ENCODE assay signal across 9 mouse cellular contexts in genomic region chr16:32644801-32645170, GRCm38 (mm10). TPM values are rescaled to one million over a fixed set of nuclear protein-coding genes. Genes with fewer than 3 reads are reported as not detected.
DNase-seq lines count a peak whose midpoint lies in the region; ATAC-seq and TF ChIP-seq lines count a peak whose summit lies in the region.
"Had no signal": no experiment of that assay in that cellular context is flagged by ENCODE, and none has a peak within 500 bp of the region (broad histone marks: within the 10 kb centered on the region; RNA-seq: fewer than 3 reads in every experiment).

No protein-coding gene starts in this region.

- H3K4me3 ChIP-seq in heart, adult 2 months, result peak overlapping the region; percentile 73
- peak overlapping the region; percentile 41 to 71 (median 68) for H3K4me3 ChIP-seq in CH12.LX (replicated peaks in 1 of 3; ENCODE audit: low read depth in 2 of 3, low read length in 2 of 3, poor library complexity in 1 of 3)
- H3K4me3 ChIP-seq in forebrain, embryonic 10.5 days, result peak overlapping the region; percentile 96
- H3K4me3 ChIP-seq in liver, embryonic 11.5 days (ENCODE audit: low read depth, low read length), result peak overlapping the region; percentile 93

- peak overlapping the region; percentile 59 for H3K27ac ChIP-seq in heart, adult 2 months
- no peak overlapping the region for H3K27ac ChIP-seq in CH12.LX (ENCODE audit: insufficient read depth, low read depth)
- H3K27ac ChIP-seq in forebrain, embryonic 10.5 days, result peak overlapping the region; percentile 95
- H3K27ac ChIP-seq in liver, embryonic 11.5 days (ENCODE audit: low read depth, low read length), result peak overlapping the region; percentile 83

- DNase-seq in heart, adult 2 months, result no peak
- DNase-seq in heart, postnatal 4 days, result no peak
- no peak for DNase-seq in CH12.LX (ENCODE audit: extremely low read depth)
- DNase-seq in forebrain, embryonic 10.5 days (ENCODE audit: extremely low spot score, low spot score), result no peak
- DNase-seq in liver, embryonic 11.5 days (ENCODE audit: low spot score), result no peak
- DNase-seq in embryo, embryonic 9.5 days (ENCODE audit: extremely low spot score), result no peak
- DNase-seq in layer of hippocampus, postnatal 25 days (ENCODE audit: extremely low spot score in 1 of 2, low spot score in 1 of 2), result no peak

- peaks cover 10% of the 10 kb centered on the region for H3K4me1 ChIP-seq in heart, adult 2 months (ENCODE audit: control insufficient read depth, insufficient read depth, low read length)
- H3K4me1 ChIP-seq in CH12.LX (ENCODE audit: control insufficient read depth in 1 of 2, insufficient read depth in 2 of 2), result peaks cover 15 to 55% of the 10 kb centered on the region in 2 experiments
- peaks cover 41% of the 10 kb centered on the region for H3K4me1 ChIP-seq in forebrain, embryonic 10.5 days
- peaks cover 24% of the 10 kb centered on the region for H3K4me1 ChIP-seq in liver, embryonic 11.5 days (replicated peaks; ENCODE audit: control insufficient read depth, insufficient read depth, low read length)

- ATAC-seq in liver, embryonic 11.5 days (replicated peaks; ENCODE audit: low FRiP score), result no peak
- no peak for ATAC-seq in megakaryocyte progenitor cell, adult 5-6 weeks (replicated peaks; ENCODE audit: poor library complexity)

- TF ChIP-seq CTCF in heart, adult 2 months (IDR thresholded peaks at IDR 0.05), result no peak
- no peak for TF ChIP-seq CTCF in CH12.LX (conservative IDR thresholded peaks at IDR 0.05 in 1 of 2, IDR thresholded peaks at IDR 0.05 in 1 of 2; ENCODE audit: low read depth in 2 of 2, low read length in 2 of 2)

- H3K79me2 ChIP-seq in heart, adult 2 months (replicated peaks; ENCODE audit: control insufficient read depth, insufficient read depth, low read length), result no peaks in the 10 kb centered on the region
- peaks cover 7% of the 10 kb centered on the region; the same call in 1 of the 2 replicates for H3K79me2 ChIP-seq in CH12.LX (replicated peaks; ENCODE audit: control insufficient read depth, extremely low read depth, insufficient read depth, poor library complexity, severe bottlenecking)

- dilution Hi-C loops in CH12.LX (cut with MboI; ENCODE audit: extremely low pct_ligation_motif_present, extremely low pct_unique_long_range_greater_than_20kb, low sequenced_read_pairs), result no loop called here

- in situ Hi-C loops in CH12.LX (cut with MboI; ENCODE audit: low pct_ligation_motif_present, low pct_unique_long_range_greater_than_20kb, low sequenced_read_pairs), result no loop called here

- no peaks in the 10 kb centered on the region for H3K9me3 ChIP-seq in CH12.LX (replicated peaks; ENCODE audit: low read length)
- H3K9me3 ChIP-seq in forebrain, embryonic 10.5 days, result no peaks in the 10 kb centered on the region
- no peaks in the 10 kb centered on the region for H3K9me3 ChIP-seq in liver, embryonic 11.5 days (ENCODE audit: control insufficient read depth, low read length)

- no peaks in the 10 kb centered on the region for H3K36me3 ChIP-seq in heart, adult 2 months (ENCODE audit: control insufficient read depth, insufficient read depth, low read length)
- peaks cover 0 to 13% of the 10 kb centered on the region in 2 experiments for H3K36me3 ChIP-seq in CH12.LX (replicated peaks in 1 of 2; ENCODE audit: control insufficient read depth in 1 of 2, insufficient read depth in 1 of 2, low read length in 1 of 2)
- H3K36me3 ChIP-seq in forebrain, embryonic 10.5 days (replicated peaks), result no peaks in the 10 kb centered on the region
- H3K36me3 ChIP-seq in liver, embryonic 11.5 days (ENCODE audit: control insufficient read depth, insufficient read depth, low read length), result no peaks in the 10 kb centered on the region

- intact Hi-C loops in heart, adult 2 months (cut with DNase I), result loop anchor here (2.0 kb wide), 1 partner anchor 14 kb away; no protein-coding TSS in a partner anchor

- TF ChIP-seq POLR2A in heart, adult 2 months (IDR thresholded peaks at IDR 0.05; ENCODE audit: insufficient read depth, low read depth, low read length), result no peak
- TF ChIP-seq POLR2A in CH12.LX (IDR thresholded peaks at IDR 0.05; ENCODE audit: low read depth, low read length), result no peak

- H3K4me2 ChIP-seq in CH12.LX (ENCODE audit: insufficient read depth, low read depth, poor library complexity, severe bottlenecking), result peak overlapping the region; percentile 86
- H3K4me2 ChIP-seq in liver, embryonic 11.5 days, result peak overlapping the region; percentile 82

- 18% methylated on average over 12 of the region's 12 CpGs for WGBS in heart, adult 2 months
- WGBS in forebrain, embryonic 10.5 days, result 14% methylated on average over 12 of the region's 12 CpGs
- WGBS in liver, embryonic 11.5 days, result 13% methylated on average over 12 of the region's 12 CpGs

- no peak for TF ChIP-seq RAD21 in CH12.LX (IDR thresholded peaks at IDR 0.05; ENCODE audit: low read depth, low read length)

- no peaks in the 10 kb centered on the region for H3K27me3 ChIP-seq in heart, adult 2 months (ENCODE audit: control insufficient read depth, insufficient read depth, low read length)
- H3K27me3 ChIP-seq in CH12.LX (replicated peaks), result no peaks in the 10 kb centered on the region
- H3K27me3 ChIP-seq in forebrain, embryonic 10.5 days (ENCODE audit: poor library complexity, severe bottlenecking), result no peaks in the 10 kb centered on the region
- no peaks in the 10 kb centered on the region for H3K27me3 ChIP-seq in liver, embryonic 11.5 days (replicated peaks; ENCODE audit: control insufficient read depth, insufficient read depth, low read length)
- H3K27me3 ChIP-seq: Patski had no signal

- no peak for TF ChIP-seq EP300 in heart, adult 2 months (IDR thresholded peaks at IDR 0.05; ENCODE audit: insufficient read depth, low read depth, low read length)
- no peak for TF ChIP-seq EP300 in CH12.LX (IDR thresholded peaks at IDR 0.05; ENCODE audit: low read length)

- H3K9ac ChIP-seq in heart, adult 2 months (ENCODE audit: low read depth, low read length), result peak overlapping the region; percentile 83; the same call in 1 of the 2 replicates
- peak overlapping the region; percentile 87; the same call in 1 of the 2 replicates for H3K9ac ChIP-seq in CH12.LX (ENCODE audit: insufficient read depth, low read depth)
- H3K9ac ChIP-seq in liver, embryonic 11.5 days (ENCODE audit: low read depth, low read length), result peak overlapping the region; percentile 86

TF ChIP-seq in CH12.LX, 34 proteins besides CTCF, POLR2A, EP300 and RAD21:
- no peak for TF ChIP-seq USF1 (IDR thresholded peaks at IDR 0.05; ENCODE audit: low read depth, low read length)
- no peak for TF ChIP-seq RCOR1 (conservative IDR thresholded peaks at IDR 0.05; ENCODE audit: low read depth, low read length)
- no peak for TF ChIP-seq HCFC1 (IDR thresholded peaks at IDR 0.05; ENCODE audit: low read depth, low read length)
- TF ChIP-seq MXI1 (IDR thresholded peaks at IDR 0.05; ENCODE audit: low read depth, low read length), result peak; percentile 16; the same call in 1 of the 2 replicates
- TF ChIP-seq ZMIZ1 (IDR thresholded peaks at IDR 0.05; ENCODE audit: low read depth, low read length), result no peak
- no peak for TF ChIP-seq JUN (IDR thresholded peaks at IDR 0.05; ENCODE audit: insufficient read depth, low read depth, low read length)
- no peak for TF ChIP-seq USF2 (conservative IDR thresholded peaks at IDR 0.05; ENCODE audit: low read depth, low read length)

RNA-seq across cellular contexts. Expression of gene Tnk2, which starts 1.1 kb away (rescaled TPM):
- 10 to 100 TPM; 17.8 to 19.6 TPM for total RNA-seq in heart, adult 2 months (2021)
- polyA plus RNA-seq in heart, adult 2 months (2012; rRNA removed), result 32.2 and 37.0 TPM in 2 replicates
- 10 to 100 TPM; 38.4 to 49.9 TPM for total RNA-seq in heart, postnatal 4 days (2021)
- total RNA-seq in CH12.LX (2012; rRNA removed) (31.9 and 35.9 TPM in 2 replicates), CH12.LX (2014; rRNA removed) (14.7 and 18.8 TPM in 2 replicates)
- 62.2 and 67.7 TPM in 2 replicates for polyA plus RNA-seq in CH12.LX (2012; ENCODE audit: insufficient read length, low read depth)
- polyA plus RNA-seq in forebrain, embryonic 10.5 days (2016; fragmentation: Nextera tagmentation; extraction: Ambion mirVana), result 10.1 and 11.0 TPM in 2 replicates
- 10.8 and 11.6 TPM in 2 replicates for polyA plus RNA-seq in liver, embryonic 11.5 days (2014; fragmentation: Nextera tagmentation; extraction: Ambion mirVana)
- total RNA-seq in layer of hippocampus, postnatal 25 days (2021), result 100 to 1,000 TPM; 163 to 165 TPM
- 5.9 and 6.9 TPM in 2 replicates for total RNA-seq in megakaryocyte progenitor cell, adult 5-6 weeks (2015)
- 8.0 and 15.5 TPM in 2 replicates for total RNA-seq in megakaryocyte progenitor cell, adult 5-6 weeks (2017)

RNA-seq across cellular contexts. Expression of gene Tfrc, which starts 36.1 kb away (rescaled TPM):
- 10 to 100 TPM; 51.3 to 85.7 TPM for total RNA-seq in heart, adult 2 months (2021)
- polyA plus RNA-seq in heart, adult 2 months (2012; rRNA removed), result 27.8 and 72.8 TPM in 2 replicates
- total RNA-seq in heart, postnatal 4 days (2021), result 100 to 1,000 TPM; 139 to 148 TPM
- total RNA-seq in CH12.LX (2012; rRNA removed), result 328 and 358 TPM in 2 replicates
- 840 and 921 TPM in 2 replicates for total RNA-seq in CH12.LX (2014; rRNA removed)
- polyA plus RNA-seq in CH12.LX (2012; ENCODE audit: insufficient read length, low read depth), result 186 and 190 TPM in 2 replicates
- 71.3 and 72.0 TPM in 2 replicates for polyA plus RNA-seq in forebrain, embryonic 10.5 days (2016; fragmentation: Nextera tagmentation; extraction: Ambion mirVana)
- polyA plus RNA-seq in liver, embryonic 11.5 days (2014; fragmentation: Nextera tagmentation; extraction: Ambion mirVana), result 220 and 245 TPM in 2 replicates
- total RNA-seq in layer of hippocampus, postnatal 25 days (2021), result 10 to 100 TPM; 59.3 to 67.3 TPM
- total RNA-seq in megakaryocyte progenitor cell, adult 5-6 weeks (2015), result 111 and 138 TPM in 2 replicates
- total RNA-seq in megakaryocyte progenitor cell, adult 5-6 weeks (2017), result 110 and 143 TPM in 2 replicates
